Mouse (Mus musculus) adrenal gland, adult 8-10 months (tissue): ENCODE results near the gene Nrg3. TPM values are rescaled to one million over a fixed set of nuclear protein-coding genes. Genes with fewer than 3 reads are reported as not detected.

Experiments used
- DNase-seq: peaks from one replicate; pipeline ENCODE4 v3.0.0; 2022
- total RNA-seq, 4 experiments: library from RNA; stranded (reverse); gene quantifications; 2 replicates each; pipeline ENCODE4 v1.2.4; 2022

Gene Nrg3
- total RNA-seq, 4 experiments from 2014 or later = 3.7 to 10.8 (median 6.6) TPM

DNA sequence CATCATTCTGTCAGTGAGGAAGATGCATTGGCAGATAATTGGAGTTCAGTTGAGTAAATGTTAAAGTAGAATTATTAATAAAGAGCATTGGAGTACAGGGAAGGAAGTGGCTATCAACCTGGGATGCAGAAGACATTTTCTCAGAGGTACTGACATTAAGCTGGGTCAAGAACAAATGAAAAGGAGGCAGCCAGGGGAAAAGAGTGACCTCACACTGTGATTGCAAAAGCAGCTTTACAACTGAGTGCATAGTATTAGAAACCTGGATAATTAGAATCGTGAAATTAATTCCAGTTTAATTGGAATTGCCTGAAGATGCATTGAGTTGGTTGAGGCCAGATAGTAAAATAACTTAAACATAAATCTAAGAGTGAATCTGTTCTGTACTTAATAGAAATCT is 535.4 kb downstream of the Nrg3 start:
- DNase-seq = no peak

DNA sequence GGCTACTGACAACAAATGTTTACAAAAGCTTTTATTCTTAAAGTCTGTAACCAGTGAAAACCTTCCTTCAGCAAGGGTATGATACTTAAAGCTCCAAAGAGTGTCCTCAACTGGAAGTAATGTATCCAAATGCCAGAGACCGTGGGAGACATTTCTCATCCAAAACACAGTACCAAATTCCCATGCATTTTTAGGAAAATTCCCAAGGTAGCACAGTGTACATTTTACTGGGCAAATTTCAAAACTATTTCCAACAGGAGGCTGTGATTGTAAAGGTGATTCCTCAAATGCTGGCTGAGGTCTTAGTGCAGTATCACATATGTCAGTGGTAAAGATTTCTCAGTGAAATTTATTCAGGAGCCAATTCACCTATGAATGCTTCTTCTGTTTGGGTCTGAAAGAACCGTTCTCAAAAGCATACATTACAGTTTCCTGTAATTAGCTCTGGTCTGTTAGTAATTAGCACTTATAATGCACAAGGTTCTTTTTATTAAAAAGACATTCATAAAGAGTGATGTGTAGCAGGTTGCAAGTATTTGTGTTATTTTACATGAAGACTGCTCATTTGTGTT is 536.3 kb downstream of the Nrg3 start:
- no peak for DNase-seq

DNA sequence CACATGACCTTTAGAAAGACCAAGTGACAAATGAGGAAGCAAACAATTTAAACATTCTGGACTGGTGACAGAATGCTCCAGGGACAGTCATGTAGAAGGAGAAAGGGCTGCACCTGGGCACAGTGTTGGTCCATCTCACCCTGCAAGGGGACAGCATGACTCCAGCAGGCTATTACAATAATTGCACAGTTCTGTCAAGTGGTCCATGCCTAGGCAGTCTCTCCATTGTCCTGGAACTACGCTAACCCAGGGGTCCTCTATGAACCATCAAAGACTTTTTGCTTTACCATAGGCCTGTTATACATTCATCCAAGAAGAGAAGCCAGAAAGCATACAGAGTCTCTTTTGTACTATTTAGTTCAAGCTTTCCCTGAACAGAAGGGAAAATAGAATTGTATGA is 549.2 kb downstream of the Nrg3 start:
- DNase-seq = no peak

GRCm38 (mm10) chr14:38920800-38921199 is 552.1 kb downstream of the Nrg3 start:
- no peak for DNase-seq

GRCm38 (mm10) chr14:38870591-38870990 is 602.3 kb downstream of the Nrg3 start:
- no peak for DNase-seq

GRCm38 (mm10) chr14:38847566-38847965 is 625.3 kb downstream of the Nrg3 start:
- no peak for DNase-seq

GRCm38 (mm10) chr14:38847091-38847490 is 625.8 kb downstream of the Nrg3 start:
- DNase-seq = no peak

GRCm38 (mm10) chr14:38835006-38835405 is 637.9 kb downstream of the Nrg3 start:
- no peak for DNase-seq

DNA sequence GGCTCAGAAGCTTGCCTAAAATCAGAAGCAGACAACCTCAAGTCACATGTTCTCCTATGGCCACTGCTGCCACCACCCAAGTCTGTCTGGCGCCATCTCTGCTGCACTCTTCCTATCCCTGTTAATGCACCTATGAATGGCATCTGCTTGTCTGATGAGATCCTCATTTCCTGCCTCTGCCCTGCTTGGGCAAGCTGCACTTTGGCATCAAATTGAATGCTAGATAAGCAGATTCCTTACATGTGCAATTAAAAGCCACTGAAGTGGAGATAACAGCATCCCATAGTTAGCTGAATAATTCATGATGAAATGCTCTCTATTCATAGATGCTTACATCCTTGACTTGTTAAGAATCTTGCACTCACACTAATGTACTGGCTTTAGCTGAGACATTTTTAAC is 648.0 kb downstream of the Nrg3 start:
- DNase-seq = no peak

- no peak for DNase-seq
These were observed 675.9 kb downstream of the Nrg3 start for GRCm38 (mm10) chr14:38797027-38797426.

DNA sequence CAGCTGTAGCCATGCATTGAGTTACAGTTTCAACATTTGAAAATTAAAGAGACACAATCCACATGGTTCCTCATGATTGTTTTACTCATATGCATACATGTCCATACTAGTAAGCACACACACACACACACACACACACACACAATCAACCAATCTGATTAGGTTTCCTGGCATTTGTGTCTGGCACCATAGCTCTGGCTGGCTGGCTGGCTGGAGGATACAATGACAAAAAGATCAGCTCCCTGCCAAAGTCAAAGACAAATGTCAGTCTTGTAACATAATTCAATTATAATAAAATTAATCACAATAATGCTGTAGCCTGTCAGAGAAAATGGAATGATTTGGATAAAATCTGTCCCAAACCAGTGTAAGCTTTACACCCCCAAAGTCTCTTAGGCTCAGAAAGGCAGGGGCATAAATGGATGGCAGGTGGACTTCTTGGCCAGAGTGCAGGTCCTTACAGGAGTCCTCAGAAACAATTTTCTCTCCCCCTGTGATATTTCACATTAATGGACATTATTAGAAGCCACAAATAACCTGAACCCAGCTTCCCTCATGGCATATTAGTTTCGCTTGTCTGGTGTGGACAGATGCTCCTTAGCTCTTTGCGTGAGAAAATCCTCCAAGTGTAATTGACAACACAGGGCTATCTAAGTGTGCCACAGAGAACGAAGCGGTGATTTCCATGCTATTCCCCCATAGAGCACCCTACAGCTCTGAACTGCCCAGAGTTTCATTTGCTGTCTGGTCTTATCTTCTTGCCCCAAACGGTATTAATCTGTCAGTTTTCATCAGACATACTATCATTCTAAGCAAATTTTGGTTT is 697.4 kb downstream of the Nrg3 start:
- DNase-seq = no peak

- no peak for DNase-seq
These were observed 698.1 kb downstream of the Nrg3 start for GRCm38 (mm10) chr14:38774811-38775210.

DNA sequence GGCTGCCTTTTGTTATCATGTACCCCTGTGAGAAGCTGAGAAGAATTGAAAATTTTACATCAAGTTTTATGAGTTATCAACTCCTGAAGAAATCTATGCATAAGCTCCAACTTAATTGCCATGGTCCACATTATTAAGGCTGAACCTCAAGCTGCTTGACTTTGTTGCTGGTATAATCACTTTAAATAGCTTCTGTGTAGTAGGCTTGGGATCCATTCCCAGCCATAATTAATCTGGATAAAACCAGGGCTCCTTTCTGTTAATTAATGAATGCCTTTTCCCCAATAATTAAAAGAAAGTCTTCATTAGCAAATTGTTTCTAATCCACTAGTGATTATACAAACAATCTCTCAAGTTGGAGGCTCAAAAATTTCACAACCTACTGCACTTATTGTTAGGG is 742.4 kb downstream of the Nrg3 start:
- DNase-seq = no peak

GRCm38 (mm10) chr14:38703894-38704293 is 769.0 kb downstream of the Nrg3 start:
- no peak for DNase-seq

DNA sequence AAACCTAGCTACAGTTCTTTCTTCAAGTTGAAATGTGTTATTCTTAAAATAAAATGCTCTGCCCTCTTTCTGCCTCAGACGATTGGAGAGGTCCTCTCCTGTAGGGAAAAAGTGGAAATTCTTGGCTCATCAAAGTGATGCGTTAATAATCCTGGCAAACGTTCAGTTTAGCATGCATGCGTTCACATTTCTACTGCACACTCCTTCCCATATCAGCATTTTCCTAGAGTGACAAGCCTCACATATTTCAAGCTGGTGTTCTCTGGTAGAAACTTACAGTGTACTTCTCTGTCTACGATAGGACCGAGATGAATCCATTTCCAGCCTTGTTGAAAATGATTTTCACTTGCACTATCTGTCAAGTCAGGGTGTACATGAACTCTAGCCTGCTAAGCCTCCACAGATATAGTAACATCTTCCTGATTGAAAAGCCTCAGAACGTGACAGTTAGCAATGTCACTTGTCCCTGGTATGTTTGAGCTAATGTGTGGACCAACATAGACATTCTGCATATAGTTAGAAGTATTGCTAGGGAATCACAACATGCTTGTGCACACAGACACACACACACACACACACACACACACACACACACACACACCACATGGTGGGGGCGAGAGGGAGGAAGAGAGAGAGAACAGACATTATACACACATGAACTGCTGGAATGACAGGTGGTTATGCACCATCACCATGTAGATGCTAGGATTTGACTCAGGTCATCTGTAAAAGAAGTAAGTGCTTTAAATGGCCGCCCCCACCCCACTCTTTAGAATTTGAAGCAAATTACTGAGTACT is 770.1 kb downstream of the Nrg3 start:
- DNase-seq = no peak

DNA sequence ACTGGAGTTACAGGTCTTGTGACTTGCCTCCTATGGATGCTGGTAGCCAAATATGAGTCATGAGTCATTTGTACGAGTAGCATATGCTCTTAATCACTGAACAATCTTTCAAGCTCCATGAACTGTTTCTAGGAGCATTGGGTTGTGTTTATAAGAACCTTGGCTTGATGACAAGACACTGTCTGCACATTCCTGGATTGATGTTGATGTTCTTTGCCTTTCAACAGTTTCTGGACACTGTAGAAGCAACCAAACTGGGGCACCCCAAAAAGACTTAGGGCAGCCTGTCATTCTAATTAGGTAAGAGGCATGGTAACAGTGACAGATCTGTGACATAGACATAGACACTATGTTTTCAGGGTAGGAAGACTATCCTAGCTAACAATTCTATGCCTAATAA is 771.5 kb downstream of the Nrg3 start:
- DNase-seq = no peak

DNA sequence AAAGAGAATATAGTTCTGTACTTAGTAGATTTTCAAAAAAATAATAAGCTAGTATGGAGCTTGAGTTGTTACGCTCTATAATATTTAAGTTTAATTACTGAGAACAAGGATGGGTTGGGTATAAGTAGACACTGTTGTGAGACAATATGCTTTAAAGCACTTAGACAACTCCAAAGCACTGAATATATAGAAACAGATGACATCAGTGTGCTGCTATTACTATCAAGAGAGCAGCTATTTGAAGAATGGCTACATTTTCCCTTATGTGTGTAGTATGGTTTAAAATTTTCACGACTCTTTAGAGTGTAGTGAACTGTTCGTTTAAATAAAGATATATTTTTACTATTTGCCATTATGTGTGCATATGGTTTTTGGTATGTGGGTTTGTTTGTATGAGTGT is 771.9 kb downstream of the Nrg3 start:
- no peak for DNase-seq

GRCm38 (mm10) chr14:38659973-38660372 is 812.9 kb downstream of the Nrg3 start:
- no peak for DNase-seq

- no peak for DNase-seq
These were observed 835.8 kb downstream of the Nrg3 start for GRCm38 (mm10) chr14:38637070-38637469.

DNA sequence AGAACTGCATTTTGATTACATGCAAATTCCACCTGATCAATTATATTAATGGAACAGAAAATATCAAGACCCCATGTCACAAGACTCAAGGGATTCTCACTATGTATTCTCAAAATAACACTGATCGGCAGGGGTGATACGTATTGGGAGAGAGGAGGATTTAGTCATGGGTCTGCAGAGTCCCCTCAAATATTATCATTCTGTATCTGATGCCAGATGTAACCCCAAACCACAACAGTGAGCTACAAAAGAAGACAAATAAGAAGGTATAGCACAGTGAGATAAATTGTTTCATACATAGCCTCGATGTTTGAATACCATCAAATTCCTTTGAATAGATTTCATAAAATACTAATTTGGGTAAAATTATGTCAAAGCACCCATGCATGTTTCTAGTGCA is 842.8 kb downstream of the Nrg3 start:
- no peak for DNase-seq

- DNase-seq = no peak
These were observed 843.2 kb downstream of the Nrg3 start for GRCm38 (mm10) chr14:38629671-38630070.

DNA sequence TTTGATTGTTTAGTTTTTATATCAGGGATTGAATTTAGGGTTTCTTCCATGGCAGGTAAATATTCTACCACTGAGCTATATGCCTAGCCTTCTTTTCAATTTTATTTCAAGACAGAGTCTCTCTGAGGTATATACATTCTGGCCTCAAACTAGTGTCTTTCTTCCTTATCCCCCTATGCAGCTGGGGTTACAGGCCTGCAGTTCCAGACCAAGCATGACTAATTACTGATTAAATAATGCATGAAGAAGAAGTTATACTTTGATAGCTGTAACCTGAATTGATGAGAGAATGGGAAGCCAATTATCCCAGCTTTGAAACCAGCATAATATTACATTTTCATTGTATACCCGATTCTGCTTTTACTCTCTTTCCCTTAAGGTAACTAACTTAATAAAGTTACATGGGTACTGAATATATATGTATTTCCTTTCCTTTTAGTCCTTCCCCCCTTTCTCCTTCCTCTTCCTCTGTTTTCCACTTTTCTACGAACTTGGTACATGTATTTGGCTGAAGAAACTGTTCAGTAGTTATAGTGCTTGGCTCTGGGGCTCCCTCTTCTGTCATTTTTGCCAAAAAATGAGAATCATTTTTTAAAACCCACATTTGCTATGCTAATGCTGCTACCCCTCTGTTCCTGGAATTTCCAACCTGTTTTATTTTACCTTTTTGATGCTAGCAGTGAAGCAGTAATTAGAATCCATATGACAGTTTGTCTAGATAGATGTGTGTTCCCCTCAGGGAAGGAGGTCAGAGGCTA is 843.8 kb downstream of the Nrg3 start:
- no peak for DNase-seq

DNA sequence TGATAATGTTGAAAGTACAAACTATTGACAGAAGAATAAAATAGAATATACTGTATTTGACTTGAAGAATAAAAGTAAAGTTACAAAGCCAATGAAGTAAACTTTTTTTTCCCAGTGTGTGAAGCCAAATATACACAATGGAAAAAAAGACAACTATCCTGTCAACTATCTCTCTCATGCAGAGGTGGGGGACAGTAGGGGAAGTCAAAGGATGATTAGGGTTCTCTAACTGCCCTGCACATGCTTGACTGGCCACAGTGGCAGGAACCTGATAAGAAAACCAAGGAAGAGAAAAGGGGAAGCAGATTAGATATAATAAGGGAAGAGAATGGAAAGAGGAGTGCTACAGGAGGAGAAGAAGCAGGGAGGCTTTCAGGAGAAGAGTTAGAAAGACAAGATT is 855.9 kb downstream of the Nrg3 start:
- no peak for DNase-seq
